Mouse (Mus musculus) MEL (cell line): Measurements from ENCODE around the gene Gm21885. TPM values are rescaled to one million over a fixed set of nuclear protein-coding genes. Genes with fewer than 3 reads are reported as not detected.

ENCODE experiments used
- DNase-seq: peaks from one replicate; pipeline ENCODE4 v3.0.0; 2011; ENCODE audit warnings: low read depth, low spot score
- H3K27ac ChIP-seq: 2 replicates; pipeline ENCODE4 v1.5.1; 2012; ENCODE audit warnings: low read depth, mild to moderate bottlenecking, control low read depth, low read length, moderate library complexity; ENCODE audit not compliant: control insufficient read depth
- H3K27me3 ChIP-seq, 2 experiments: fragments of 150-350 bp in 1 of 2; sonication (generic) in 1 of 2; 2 replicates each; pipeline ENCODE4 v1.6.1; 2012; ENCODE audit warnings: low read length in 2 of 2, mild to moderate bottlenecking in 2 of 2, improper control_type of control experiment in 1 of 2, moderate library complexity in 1 of 2; ENCODE audit not compliant: insufficient read depth in 2 of 2, control insufficient read depth in 1 of 2
- H3K36me3 ChIP-seq, 2 experiments: 2 replicates each; pipeline ENCODE4 v1.6.1; 2012 to 2014; ENCODE audit warnings: low read length in 2 of 2, improper control_type of control experiment in 1 of 2, inconsistent platforms in 1 of 2, mild to moderate bottlenecking in 1 of 2; ENCODE audit not compliant: insufficient read depth in 2 of 2, control insufficient read depth in 1 of 2
- H3K4me1 ChIP-seq, 2 experiments: fragments of 150-350 bp in 1 of 2; sonication (generic) in 1 of 2; 2 replicates each; pipeline ENCODE4 v1.6.1; 2012; ENCODE audit warnings: low read length in 2 of 2, improper control_type of control experiment in 1 of 2, mild to moderate bottlenecking in 1 of 2; ENCODE audit not compliant: insufficient read depth in 2 of 2, control insufficient read depth in 1 of 2
- H3K4me3 ChIP-seq, 2 experiments: fragments of 150-350 bp in 1 of 2; sonication (generic) in 1 of 2; 2 replicates each; pipeline ENCODE4 v1.5.1; 2012; ENCODE audit warnings: low read depth in 2 of 2, low read length in 2 of 2, mild to moderate bottlenecking in 2 of 2, moderate library complexity in 2 of 2, control low read depth in 1 of 2, improper control_type of control experiment in 1 of 2; ENCODE audit not compliant: control insufficient read depth in 1 of 2, insufficient read depth in 1 of 2
- H3K79me2 ChIP-seq: 2 replicates; pipeline ENCODE4 v1.6.1; 2012; ENCODE audit warnings: mild to moderate bottlenecking, low read length, moderate library complexity; ENCODE audit not compliant: control insufficient read depth, poor library complexity, insufficient read depth
- H3K9ac ChIP-seq: 2 replicates; pipeline ENCODE4 v1.6.1; 2012; ENCODE audit warnings: low read depth, mild to moderate bottlenecking, control low read depth, low read length, moderate library complexity; ENCODE audit not compliant: control insufficient read depth, poor library complexity, severe bottlenecking
- H3K9me3 ChIP-seq: fragments of 150-350 bp; sonication (generic); replicated peaks from 2 replicates; pipeline ENCODE4 v1.6.1; 2012; ENCODE audit warnings: mild to moderate bottlenecking, low read length, improper control_type of control experiment, moderate library complexity; ENCODE audit not compliant: insufficient read depth
- CHD2 ChIP-seq: IDR thresholded peaks from 2 replicates; pipeline ENCODE4 v1.6.1; 2011; ENCODE audit warnings: low read length, improper control_type of control experiment
- EP300 ChIP-seq, 2 experiments: IDR thresholded peaks; 2 replicates each; pipeline ENCODE4 v1.6.1; 2011; ENCODE audit warnings: improper control_type of control experiment in 2 of 2, low read length in 2 of 2, low read depth in 1 of 2, mild to moderate bottlenecking in 1 of 2
- HCFC1 ChIP-seq: IDR thresholded peaks from 2 replicates; pipeline ENCODE4 v1.6.1; 2012; ENCODE audit warnings: low read depth, mild to moderate bottlenecking, inconsistent platforms, low read length, improper control_type of control experiment, moderate library complexity
- JUND ChIP-seq: IDR thresholded peaks from 2 replicates; pipeline ENCODE4 v1.6.1; 2011; ENCODE audit warnings: low read depth, mild to moderate bottlenecking, improper control_type of control experiment, low read length
- KAT2A ChIP-seq: conservative IDR thresholded peaks from 2 replicates; pipeline ENCODE4 v1.6.1; 2012; ENCODE audit warnings: low read depth, low read length, improper control_type of control experiment, inconsistent platforms
- MAFK ChIP-seq: IDR thresholded peaks from 2 replicates; pipeline ENCODE4 v1.6.1; 2011; ENCODE audit warnings: low read depth, mild to moderate bottlenecking, low read length, improper control_type of control experiment, borderline replicate concordance
- MAX ChIP-seq: IDR thresholded peaks from 2 replicates; pipeline ENCODE4 v1.6.1; 2011; ENCODE audit warnings: low read length, improper control_type of control experiment
- MAZ ChIP-seq: IDR thresholded peaks from 2 replicates; pipeline ENCODE4 v1.6.1; 2012; ENCODE audit warnings: low read depth, mild to moderate bottlenecking, inconsistent platforms, low read length, improper control_type of control experiment
- MEF2A ChIP-seq: IDR thresholded peaks from 2 replicates; pipeline ENCODE4 v1.6.1; 2014; ENCODE audit warnings: low read depth, mild to moderate bottlenecking, inconsistent platforms, low read length, improper control_type of control experiment; ENCODE audit not compliant: poor library complexity, insufficient replicate concordance, severe bottlenecking; ENCODE audit errors: extremely low read depth
- MYC ChIP-seq: IDR thresholded peaks from 2 replicates; pipeline ENCODE4 v1.6.1; 2011; ENCODE audit warnings: low read depth, mild to moderate bottlenecking, low read length, improper control_type of control experiment, moderate library complexity
- NELFE ChIP-seq: IDR thresholded peaks from 2 replicates; pipeline ENCODE4 v1.6.1; 2011; ENCODE audit warnings: low read depth, low read length, improper control_type of control experiment
- POLR2A ChIP-seq, 2 experiments: IDR thresholded peaks; 2 replicates each; pipeline ENCODE4 v1.6.1; 2011 to 2012; ENCODE audit warnings: low read length in 2 of 2, mild to moderate bottlenecking in 2 of 2, control low read depth in 1 of 2, improper control_type of control experiment in 1 of 2, low read depth in 1 of 2, moderate library complexity in 1 of 2; ENCODE audit not compliant: control insufficient read depth in 1 of 2, insufficient read depth in 1 of 2, poor library complexity in 1 of 2
- RAD21 ChIP-seq: IDR thresholded peaks from 2 replicates; pipeline ENCODE4 v1.6.1; 2011; ENCODE audit warnings: mild to moderate bottlenecking, low read depth, low read length, improper control_type of control experiment
- RCOR1 ChIP-seq: IDR thresholded peaks from 2 replicates; pipeline ENCODE4 v1.6.1; 2012; ENCODE audit warnings: low read depth, mild to moderate bottlenecking, inconsistent platforms, low read length, improper control_type of control experiment
- SMC3 ChIP-seq: IDR thresholded peaks from 2 replicates; pipeline ENCODE4 v1.6.1; 2011; ENCODE audit warnings: low read depth, low read length, improper control_type of control experiment
- TBP ChIP-seq: IDR thresholded peaks from 2 replicates; pipeline ENCODE4 v1.8.0; 2011; ENCODE audit warnings: low read depth, low read length, improper control_type of control experiment
- TCF12 ChIP-seq: IDR thresholded peaks from 2 replicates; pipeline ENCODE4 v1.6.1; 2014; ENCODE audit warnings: low read depth, mild to moderate bottlenecking, inconsistent platforms, low read length, improper control_type of control experiment, moderate library complexity
- UBTF ChIP-seq: IDR thresholded peaks from 2 replicates; pipeline ENCODE4 v1.6.1; 2012; ENCODE audit warnings: low read depth, mild to moderate bottlenecking, inconsistent platforms, low read length, improper control_type of control experiment, moderate library complexity, borderline replicate concordance; ENCODE audit not compliant: insufficient read depth
- USF2 ChIP-seq, 2 experiments: IDR thresholded peaks; 2 replicates each; pipeline ENCODE4 v1.6.1; 2011 to 2012; ENCODE audit warnings: improper control_type of control experiment in 2 of 2, low read length in 2 of 2, borderline replicate concordance in 1 of 2, inconsistent platforms in 1 of 2, low read depth in 1 of 2, mild to moderate bottlenecking in 1 of 2; ENCODE audit not compliant: insufficient read depth in 1 of 2
- ZNF384 ChIP-seq: IDR thresholded peaks from 2 replicates; pipeline ENCODE4 v1.6.1; 2012; ENCODE audit warnings: low read depth, mild to moderate bottlenecking, inconsistent platforms, low read length, improper control_type of control experiment
- polyA plus RNA-seq, 2 experiments: library from polyadenylated mRNA; stranded (reverse) in 1 of 2; unstranded in 1 of 2; fragments of >175 nt in 1 of 2; fragments of >200 nt in 1 of 2; gene quantifications; 2 replicates each; pipeline versions ENCODE4 v1.2.1 to v1.2.4; 2012; ENCODE audit warnings: low replicate concordance in 2 of 2, low read depth in 1 of 2; ENCODE audit not compliant: insufficient read length in 2 of 2, insufficient read depth in 1 of 2, missing spikeins in 1 of 2
- total RNA-seq: library from RNA; depleted of rRNA; stranded (reverse); fragments of 300-350 nt; gene quantifications from 2 replicates; pipeline ENCODE4 v1.2.3, GENCODE M21; 2012

The Gm21885 gene
- total and polyA plus RNA-seq, 3 experiments: 0.74 TPM; not detected in 2

DNA sequence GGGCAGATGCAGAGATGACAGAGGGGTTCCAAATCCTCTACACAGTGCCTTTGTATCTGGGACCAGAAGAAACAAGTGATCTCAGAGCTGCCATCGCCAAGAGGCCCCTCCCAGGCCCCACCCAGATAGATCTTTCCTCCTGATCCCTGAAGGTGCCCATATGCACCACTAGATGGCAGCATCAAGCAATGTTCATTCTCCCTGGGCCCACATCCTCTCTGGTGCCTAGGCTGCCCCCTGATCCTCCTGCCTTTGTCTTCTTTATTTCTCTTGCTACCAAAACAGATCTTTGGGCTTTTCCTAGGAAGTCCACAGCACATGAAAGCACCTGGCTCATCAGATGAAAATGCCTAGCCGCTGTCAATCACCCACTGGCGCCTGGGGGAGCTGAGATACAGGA is 45.6 kb upstream of the Gm21885 start (continued):
- no peak for TF ChIP-seq EP300 (IDR thresholded peaks at IDR 0.05; ENCODE audit: low read depth in 1 of 2, low read length in 2 of 2)
- TF ChIP-seq, all 39 proteins: peak for 9

DNA sequence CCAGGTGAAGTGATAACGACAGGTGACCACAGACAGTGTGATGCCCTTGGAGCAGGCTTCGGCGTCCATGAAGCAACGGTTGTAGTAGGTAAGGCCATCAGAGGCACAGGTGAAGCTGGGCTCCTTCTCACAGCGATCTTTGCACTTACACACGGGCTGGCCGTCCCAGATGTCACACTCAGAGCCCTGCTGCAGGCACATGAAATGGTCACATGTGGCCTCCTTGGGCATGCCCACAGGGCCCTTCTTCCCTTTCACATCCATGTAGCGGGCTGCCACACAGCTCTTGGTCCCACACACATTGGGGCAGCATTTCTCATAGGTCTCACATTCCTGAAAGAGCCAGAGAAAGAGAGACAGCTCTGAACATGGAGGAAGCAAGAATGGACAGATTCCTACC is 42.9 kb upstream of the Gm21885 start:
- H3K9me3 ChIP-seq: no peaks in the 10 kb centered on the region
- peaks cover 0 to 3% of the 10 kb centered on the region in 2 experiments; a peak in 1 of 4 replicates for H3K4me1 ChIP-seq
- no peaks in the 10 kb centered on the region for H3K36me3 ChIP-seq
- H3K27me3 ChIP-seq: peaks cover 4 to 5% of the 10 kb centered on the region in 2 experiments; a peak in 2 of 4 replicates
- no peak overlapping the region for H3K9ac ChIP-seq
- TF ChIP-seq USF2 (IDR thresholded peaks at IDR 0.05; ENCODE audit: borderline replicate concordance in 1 of 2, insufficient read depth in 1 of 2, low read depth in 1 of 2, low read length in 2 of 2): no peak
- no peak for TF ChIP-seq EP300 (IDR thresholded peaks at IDR 0.05; ENCODE audit: low read depth in 1 of 2, low read length in 2 of 2)
- TF ChIP-seq RCOR1: no peak
- no peak for TF ChIP-seq MAX
- no peak for TF ChIP-seq TBP
- no peak for TF ChIP-seq MEF2A
- no peak for TF ChIP-seq POLR2A (IDR thresholded peaks at IDR 0.05; ENCODE audit: control insufficient read depth in 1 of 2, insufficient read depth in 1 of 2, low read depth in 1 of 2, low read length in 2 of 2, poor library complexity in 1 of 2)
- no peak for TF ChIP-seq UBTF
- TF ChIP-seq MYC: no peak
- no peak for TF ChIP-seq SMC3
- TF ChIP-seq JUND: no peak
- TF ChIP-seq MAFK: no peak
- no peak for TF ChIP-seq MAZ
- no peak for TF ChIP-seq CHD2
- TF ChIP-seq ZNF384: no peak
- TF ChIP-seq RAD21: no peak
- no peak for TF ChIP-seq HCFC1
- no peak overlapping the region for H3K27ac ChIP-seq
- H3K79me2 ChIP-seq: no peaks in the 10 kb centered on the region
- DNase-seq: no peak
- H3K4me3 ChIP-seq: no peak overlapping the region

DNA sequence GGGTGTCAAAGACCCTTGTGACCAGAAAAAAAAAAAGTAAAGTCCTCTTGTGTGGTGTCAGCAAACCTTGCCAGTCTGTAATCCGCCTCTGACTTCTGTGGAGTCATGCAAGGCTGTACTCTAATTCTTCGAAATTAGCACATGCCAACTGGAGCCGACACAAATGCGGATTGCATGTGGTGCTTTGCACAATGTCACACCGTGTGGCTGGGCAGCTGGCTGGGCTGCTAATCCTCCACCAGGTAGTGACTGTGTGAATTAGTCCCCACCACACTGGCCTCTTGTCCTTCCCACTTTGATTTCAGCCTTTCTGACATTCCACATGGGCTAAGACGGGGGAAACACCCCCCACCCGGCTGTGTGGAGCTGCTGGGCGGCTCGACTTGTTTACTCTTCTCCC is 42.0 kb upstream of the Gm21885 start:
- no peak for DNase-seq
- no peaks in the 10 kb centered on the region for H3K9me3 ChIP-seq
- H3K27me3 ChIP-seq: peaks cover 4 to 9% of the 10 kb centered on the region in 2 experiments; a peak in 3 of 4 replicates
- no peak overlapping the region for H3K4me3 ChIP-seq
- H3K27ac ChIP-seq: no peak overlapping the region
- H3K9ac ChIP-seq: no peak overlapping the region
- H3K4me1 ChIP-seq: peaks cover 0 to 3% of the 10 kb centered on the region in 2 experiments; a peak in 1 of 4 replicates
- H3K79me2 ChIP-seq: no peaks in the 10 kb centered on the region
- TF ChIP-seq TCF12 (no peak), RAD21 (no peak), MAZ (no peak), KAT2A (no peak), MEF2A (no peak), SMC3 (no peak), MAX (no peak), NELFE (no peak)
- no peaks in the 10 kb centered on the region for H3K36me3 ChIP-seq
